Mouse (Mus musculus): ENCODE measurements at regions not wholly inside any gene's neighbourhood (a gene's known extent, or its start where the extent isn't known, plus 50 kb on each side); places are given as distances from the start of the nearest gene placed in this dataset.

DNA sequence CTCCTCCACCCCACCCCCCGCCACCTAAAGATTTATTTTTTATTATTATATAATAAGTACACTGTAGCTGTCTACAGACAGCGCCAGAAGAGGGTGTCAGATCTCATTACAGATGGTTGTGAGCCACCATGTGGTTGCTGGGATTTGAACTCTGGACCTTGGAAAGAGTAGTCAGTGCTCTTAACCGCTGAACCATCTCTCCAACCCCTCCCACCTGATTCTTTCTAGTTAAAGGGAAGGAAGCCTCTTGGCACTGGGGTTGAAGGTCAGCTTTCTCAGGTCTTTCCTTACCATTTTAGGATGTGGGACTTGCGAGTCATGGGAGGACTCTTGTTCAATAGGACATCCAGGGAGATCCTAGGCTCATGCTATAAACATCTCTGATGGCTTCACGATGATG is 54.7 kb downstream of the Hes1 start:
- DNase-seq: no peak

DNA sequence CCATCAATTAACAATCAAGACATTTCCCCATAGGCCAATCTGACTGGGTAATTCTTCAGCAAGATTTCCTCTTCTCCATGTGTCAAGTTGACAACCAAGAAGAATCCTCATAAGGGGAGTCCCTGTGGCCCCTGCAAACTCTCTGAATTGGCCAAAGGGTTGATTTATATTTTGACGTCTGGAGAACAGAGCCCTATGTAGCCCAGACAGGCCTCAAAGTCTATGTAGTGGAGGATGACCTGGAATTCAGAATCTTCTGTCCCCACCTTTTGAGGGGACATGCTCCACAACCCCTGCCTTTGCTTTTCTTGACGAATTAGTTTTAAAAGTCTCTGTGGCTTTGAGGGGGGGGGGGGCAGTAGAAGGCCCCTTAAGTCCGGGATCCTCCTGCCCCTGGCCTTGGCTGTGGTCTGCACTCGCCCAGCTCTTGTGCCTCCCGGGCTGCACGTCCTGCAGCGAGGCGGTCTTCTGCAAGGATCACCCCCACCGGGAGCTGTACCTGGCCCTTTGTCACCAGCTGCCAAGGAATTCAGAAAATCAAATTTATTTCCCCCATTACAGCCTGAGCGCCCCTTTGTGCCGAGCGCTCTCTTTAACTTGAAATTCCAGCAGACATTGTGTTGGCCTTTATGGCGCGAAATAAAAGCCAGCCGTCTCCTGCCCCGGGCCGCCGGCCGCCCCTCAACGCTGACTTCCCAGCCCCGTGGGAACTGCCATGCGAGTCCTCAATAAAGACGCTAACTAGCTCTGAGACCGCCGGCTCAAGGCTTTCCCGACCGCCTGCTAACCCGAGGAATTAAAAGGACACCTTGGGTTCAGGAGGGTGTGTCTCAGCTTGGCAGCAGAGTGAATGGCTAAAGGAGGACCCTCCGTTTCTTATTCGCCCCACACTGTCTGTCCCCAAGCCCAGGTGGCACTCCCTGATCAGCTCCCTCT is 56.4 kb downstream of the Hes1 start:
- DNase-seq: no peak

DNA sequence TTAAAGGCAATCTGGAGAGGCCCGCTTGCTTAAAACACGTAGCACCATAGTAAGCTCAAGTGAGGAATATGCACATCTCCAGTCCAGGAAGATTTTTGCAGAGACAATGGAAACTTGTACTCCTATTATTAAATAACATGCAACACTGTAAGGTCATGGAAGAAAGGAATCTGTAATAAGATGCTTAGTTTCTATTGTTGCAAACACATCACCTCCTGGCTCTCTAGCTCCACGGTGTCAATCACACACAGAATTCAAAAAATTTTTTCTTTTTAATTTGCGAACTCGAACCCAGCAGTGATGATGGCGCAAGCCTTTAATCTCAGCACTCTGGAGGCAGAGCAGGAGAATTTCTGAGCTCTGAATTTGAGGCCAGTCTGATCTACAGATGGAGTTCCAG is 57.4 kb downstream of the Hes1 start:
- DNase-seq: no peak

DNA sequence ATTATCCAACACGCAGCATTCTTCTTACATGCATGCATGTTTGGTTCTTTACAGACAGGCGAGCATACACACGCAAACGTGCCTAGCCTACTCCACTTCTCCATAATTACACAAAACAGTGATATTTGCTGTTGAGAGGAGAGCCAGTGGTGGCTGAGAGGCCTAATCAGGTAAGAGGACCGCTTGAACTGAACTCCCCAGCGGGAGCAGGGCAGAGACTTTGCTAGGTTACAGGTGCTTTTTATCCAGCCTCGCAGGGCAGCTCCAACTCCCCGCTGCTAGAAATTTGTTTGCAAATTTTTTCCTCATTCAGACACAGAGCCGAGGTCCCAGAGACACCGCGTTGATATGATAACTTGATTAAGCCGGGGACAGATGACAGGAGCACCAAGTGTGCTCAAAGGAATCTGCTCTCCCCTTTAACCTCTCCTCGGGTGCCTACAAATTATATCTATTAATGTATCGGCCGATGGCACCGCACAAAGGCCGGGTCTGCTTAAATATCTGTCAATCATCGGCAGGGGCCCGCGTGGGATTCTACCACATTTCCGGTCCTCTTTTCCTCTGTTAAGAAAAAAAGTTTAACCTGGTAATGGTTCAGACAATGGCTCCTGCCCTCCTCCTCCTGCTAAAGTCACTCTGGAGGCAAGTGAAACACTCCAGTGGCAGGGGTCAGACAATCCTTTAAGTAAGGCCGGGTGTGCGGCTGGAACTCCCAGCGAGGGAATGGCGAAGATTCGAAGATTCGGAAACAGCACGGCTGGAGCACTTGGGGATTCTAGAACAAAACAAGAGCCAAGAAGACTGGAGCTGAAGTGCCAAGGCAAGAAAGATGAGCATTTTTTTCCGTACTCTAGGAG is 58.3 kb downstream of the Hes1 start:
- no peak for DNase-seq

- DNase-seq: no peak
Measured at GRCm38 (mm10) chr16:30127015-30127414, 62.8 kb downstream of the Hes1 start.

DNA sequence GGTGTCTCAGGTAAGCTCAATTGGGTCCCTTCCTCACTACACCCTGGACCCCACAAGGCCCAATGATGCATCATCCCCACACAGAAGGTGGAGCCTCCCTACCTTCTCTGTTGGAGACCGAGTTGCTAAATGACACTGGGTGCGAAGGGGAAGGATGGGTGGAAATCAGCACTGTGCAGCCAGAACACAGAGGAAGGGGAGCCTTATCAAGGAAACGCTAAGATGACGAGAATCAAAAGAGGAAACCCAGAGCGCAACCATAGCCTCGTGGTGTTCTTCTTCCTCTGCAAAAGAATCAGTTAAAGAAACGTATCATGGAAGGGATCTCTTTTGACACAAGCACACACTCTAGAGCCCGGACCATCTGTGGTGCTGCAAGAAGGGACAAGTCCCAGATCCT is 64.6 kb downstream of the Hes1 start:
- DNase-seq: no peak

GRCm38 (mm10) chr16:30129218-30130112 is 65.3 kb downstream of the Hes1 start:
- DNase-seq: no peak

- no peak for DNase-seq
Measured at GRCm38 (mm10) chr16:30130113-30130471, 65.9 kb downstream of the Hes1 start.

DNA sequence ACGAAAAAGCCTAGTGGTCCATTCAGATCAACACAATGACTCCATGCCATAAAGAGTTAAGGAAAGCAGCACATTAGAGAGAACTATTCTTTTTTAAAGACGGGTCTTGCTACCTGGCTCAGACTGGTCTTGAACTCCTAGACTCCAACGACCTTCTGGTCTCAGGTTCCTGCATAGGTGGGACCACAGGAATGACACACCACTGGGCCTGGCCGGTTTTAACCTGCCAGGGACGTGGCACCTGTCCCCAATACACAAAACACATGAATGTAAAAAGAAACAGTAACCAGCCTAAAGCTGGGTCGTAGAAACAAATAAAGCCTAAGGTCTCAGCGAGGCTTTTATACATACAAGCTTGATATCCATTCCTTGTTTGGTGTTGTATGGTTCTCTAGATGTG is 67.9 kb downstream of the Hes1 start:
- no peak for DNase-seq

GRCm38 (mm10) chr16:30134642-30135165 is 70.5 kb downstream of the Hes1 start:
- DNase-seq: peak; percentile 91

- DNase-seq: no peak
Measured at GRCm38 (mm10) chr16:30136849-30137248, 72.7 kb downstream of the Hes1 start.

DNA sequence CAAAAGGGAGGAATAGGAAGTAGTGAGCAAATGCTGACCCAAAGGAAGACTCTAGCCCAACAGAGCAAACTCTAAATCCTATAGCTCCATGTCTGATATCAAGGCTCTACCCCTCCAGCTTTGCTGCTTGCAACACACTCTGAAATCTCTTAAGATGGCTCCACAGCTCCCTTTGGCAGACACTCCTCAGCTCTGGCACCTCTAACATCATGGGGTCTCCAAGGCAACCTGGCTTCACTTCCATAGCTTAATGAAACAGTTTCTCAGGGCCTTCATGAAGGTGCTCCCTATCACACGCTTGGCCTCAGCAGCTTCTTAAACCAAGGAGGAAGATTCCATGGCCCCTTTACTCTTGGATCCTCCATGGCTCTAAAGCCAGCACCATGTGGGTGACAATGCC is 73.6 kb downstream of the Hes1 start:
- no peak for DNase-seq

DNA sequence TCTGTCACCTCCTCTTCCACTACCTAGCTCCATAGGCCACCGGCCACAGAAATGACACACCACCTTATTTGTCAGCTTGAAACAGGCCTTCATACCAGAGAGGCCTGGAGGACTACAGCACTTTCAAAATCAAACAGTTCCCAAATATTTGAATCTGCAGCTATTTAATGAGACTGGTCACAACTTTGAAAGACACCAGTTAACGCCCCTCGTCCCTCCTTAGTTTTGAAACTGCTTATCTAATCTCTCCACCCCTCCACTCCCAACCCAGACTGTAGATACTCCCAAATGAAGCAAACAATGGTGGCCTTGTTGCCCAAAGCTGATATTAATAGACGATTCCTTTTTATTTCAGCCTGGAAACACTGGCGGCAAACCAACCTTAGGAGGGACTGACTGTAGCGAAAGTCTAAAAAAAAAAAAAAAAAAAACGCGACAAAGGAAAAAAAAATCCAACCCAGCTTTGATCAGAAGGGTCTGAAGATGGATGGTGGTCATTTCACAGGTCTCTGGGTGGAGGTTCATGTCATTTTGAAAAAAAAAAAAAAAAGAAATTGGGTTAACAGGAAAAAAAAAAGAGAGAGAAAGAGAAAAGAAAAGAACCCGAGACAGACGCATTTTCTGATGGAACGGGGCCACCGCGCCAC is 80.8 kb downstream of the Hes1 start:
- peak; percentile 76 for DNase-seq

- peak; percentile 98 for DNase-seq
Measured at GRCm38 (mm10) chr16:30145465-30146207, 81.5 kb downstream of the Hes1 start.

- DNase-seq: no peak
Measured at GRCm38 (mm10) chr16:30146208-30146525, 82.0 kb downstream of the Hes1 start.

GRCm38 (mm10) chr16:30147296-30147695 is 83.1 kb downstream of the Hes1 start:
- no peak for DNase-seq

GRCm38 (mm10) chr16:30151104-30151503 is 86.9 kb downstream of the Hes1 start:
- no peak for DNase-seq

GRCm38 (mm10) chr16:30155070-30155469 is 90.9 kb downstream of the Hes1 start:
- no peak for DNase-seq

GRCm38 (mm10) chr16:30155486-30156246 is 91.5 kb downstream of the Hes1 start:
- peak; percentile 82 for DNase-seq

- DNase-seq: peak; percentile 65
Measured at GRCm38 (mm10) chr16:30158184-30158583, 94.0 kb downstream of the Hes1 start.

- DNase-seq: peak; percentile 86
Measured at GRCm38 (mm10) chr16:30160399-30160798, 96.2 kb downstream of the Hes1 start.

All from heart, adult 11 months (tissue).